Mouse (Mus musculus) intestine, postnatal 0 days (tissue): Measurements from ENCODE around the gene Cdc42se2. TPM values are rescaled to one million over a fixed set of nuclear protein-coding genes. Genes with fewer than 3 reads are reported as not detected.

Experiments
- ATAC-seq: fragments of 200-750 bp; cut with Nextera tagmentation; 2 replicates; pipeline ENCODE4 v1.8.0; 2017; ENCODE audit warnings: mild to moderate bottlenecking, moderate TSS enrichment, moderate library complexity
- H3K27ac ChIP-seq: fragments of 300-500 bp; sonication (generic); 2 replicates; pipeline ENCODE4 v1.5.1; 2014; ENCODE audit warnings: mild to moderate bottlenecking, low read depth, low read length, moderate library complexity
- H3K27me3 ChIP-seq: fragments of 300-500 bp; sonication (generic); replicated peaks from 2 replicates; pipeline ENCODE4 v1.6.1; 2014; ENCODE audit warnings: low read length, mixed read lengths; ENCODE audit not compliant: control insufficient read depth, insufficient read depth
- H3K36me3 ChIP-seq: fragments of 300-500 bp; sonication (generic); 2 replicates; pipeline ENCODE4 v1.6.1; 2014; ENCODE audit warnings: mild to moderate bottlenecking, moderate library complexity; ENCODE audit not compliant: control insufficient read depth, insufficient read depth
- H3K4me1 ChIP-seq: fragments of 300-500 bp; sonication (generic); replicated peaks from 2 replicates; pipeline ENCODE4 v1.6.1; 2014; ENCODE audit warnings: antibody characterized with exemption, low read length, mixed read lengths; ENCODE audit not compliant: control insufficient read depth, insufficient read depth
- H3K4me2 ChIP-seq: fragments of 300-500 bp; sonication (generic); replicated peaks from 2 replicates; pipeline ENCODE4 v1.6.1; 2014; ENCODE audit warnings: low read depth, mild to moderate bottlenecking, moderate library complexity
- H3K4me3 ChIP-seq: fragments of 300-500 bp; sonication (generic); 2 replicates; pipeline ENCODE4 v1.5.1; 2014; ENCODE audit warnings: low read depth, low read length
- H3K9ac ChIP-seq: fragments of 300-500 bp; sonication (generic); 2 replicates; pipeline ENCODE4 v1.6.1; 2014; ENCODE audit warnings: mild to moderate bottlenecking, low read depth, low read length
- H3K9me3 ChIP-seq: fragments of 300-500 bp; sonication (generic); 2 replicates; pipeline ENCODE4 v1.6.1; 2016; ENCODE audit warnings: mixed run types; ENCODE audit not compliant: control insufficient read depth
- CTCF ChIP-seq: sonication (generic); IDR thresholded peaks from 2 replicates; pipeline ENCODE4 v1.5.1; 2016; ENCODE audit warnings: low read depth, mild to moderate bottlenecking, control low read depth, antibody characterized with exemption, moderate library complexity
- WGBS: fragments of 180-500 bp; shearing (Covaris S2); extraction: QIAGEN DNeasy Blood & Tissue Kit; methylation state at CpG from one replicate; pipeline ENCODE4 v1.1.7; 2014; 5-methylcytosine and 5-hydroxymethylcytosine counted together
- polyA plus RNA-seq: library from polyadenylated mRNA; unstranded; fragments of >200 nt; fragmentation: Nextera tagmentation; extraction: Ambion mirVana; gene quantifications from 2 replicates; pipeline ENCODE4 v1.2.1, GENCODE M21; 2015

The Cdc42se2 gene
- polyA plus RNA-seq, 1 experiment from 2014 or later: 58.8 TPM

GRCm38 (mm10) chr11:54786858-54787487 lies 502 bp downstream of the Cdc42se2 start:
- WGBS: under 1% methylated on average over 54 of the region's 54 CpGs
- 0 out of 2 replicates have a peak, but pooled peaks have one; percentile 19 for TF ChIP-seq CTCF

DNA sequence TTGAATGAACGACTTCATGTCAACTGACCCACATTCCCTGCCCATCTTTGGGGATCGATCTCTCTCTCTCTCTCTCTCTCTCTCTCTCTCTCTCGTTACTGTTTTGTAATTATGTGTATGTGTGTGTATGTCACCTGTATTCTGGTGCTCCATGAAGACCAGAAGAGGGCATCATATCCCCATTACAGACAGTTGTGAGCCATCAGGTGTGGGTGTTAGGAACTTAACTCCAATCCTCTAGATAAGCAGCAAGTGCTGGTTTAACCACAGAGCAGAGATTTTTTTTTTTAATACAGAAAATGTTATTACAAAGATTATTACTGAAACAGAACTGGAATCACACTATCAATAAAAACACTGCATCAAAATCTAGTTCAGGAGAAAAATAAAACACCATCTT lies 1.9 kb downstream of the Cdc42se2 start:
- no peaks in the 10 kb centered on the region for H3K27me3 ChIP-seq
- peak; percentile 34 for TF ChIP-seq CTCF
- WGBS: 87% methylated on average over 3 of the region's 3 CpGs
- ATAC-seq: no peak
- H3K27ac ChIP-seq: no peak overlapping the region
- H3K4me3 ChIP-seq: no peak overlapping the region
- no peaks in the 10 kb centered on the region for H3K9me3 ChIP-seq
- H3K36me3 ChIP-seq: no peaks in the 10 kb centered on the region; the same call in 1 of the 2 replicates
- H3K4me1 ChIP-seq: peaks cover 5% of the 10 kb centered on the region; the same call in 1 of the 2 replicates
- no peak overlapping the region for H3K9ac ChIP-seq
- 0 out of 2 replicates have a peak overlapping the region, but pooled peaks have one; percentile 4 for H3K4me2 ChIP-seq

More at GRCm38 (mm10) chr11:54786858-54787487, 502 bp downstream of the Cdc42se2 start:
- H3K27me3 ChIP-seq: no peaks in the 10 kb centered on the region
- H3K4me3 ChIP-seq: peak overlapping the region; percentile 93
- ATAC-seq: peak; percentile 70
- peak overlapping the region; percentile 92 for H3K9ac ChIP-seq
- H3K4me2 ChIP-seq: peak overlapping the region; percentile 83
- peaks cover 5% of the 10 kb centered on the region; the same call in 1 of the 2 replicates for H3K4me1 ChIP-seq
- peak overlapping the region; percentile 99 for H3K27ac ChIP-seq
- no peaks in the 10 kb centered on the region for H3K9me3 ChIP-seq
- no peaks in the 10 kb centered on the region for H3K36me3 ChIP-seq

- 87% methylated on average over 3 of the region's 3 CpGs for WGBS
- no peak for TF ChIP-seq CTCF
- ATAC-seq: no peak
Measured at GRCm38 (mm10) chr11:54784436-54784835, 3.0 kb downstream of the Cdc42se2 start.

GRCm38 (mm10) chr11:54782253-54782652 lies 5.2 kb downstream of the Cdc42se2 start:
- ATAC-seq: no peak
- Histone ChIP-seq H3K9me3 (no peaks in the 10 kb centered on the region), H3K9ac (no peak overlapping the region), H3K4me2 (no peak overlapping the region), H3K27ac (no peak overlapping the region), H3K4me3 (no peak overlapping the region), H3K27me3 (no peaks in the 10 kb centered on the region), H3K36me3 (no peaks in the 10 kb centered on the region; the same call in 1 of the 2 replicates), H3K4me1 (peaks cover 5% of the 10 kb centered on the region; the same call in 1 of the 2 replicates)
- TF ChIP-seq CTCF: no peak
- 80% methylated on average over 6 of the region's 6 CpGs for WGBS

More at GRCm38 (mm10) chr11:54784436-54784835, 3.0 kb downstream of the Cdc42se2 start:
- no peak overlapping the region for H3K27ac ChIP-seq
- H3K4me3 ChIP-seq: no peak overlapping the region
- no peak overlapping the region for H3K9ac ChIP-seq
- no peaks in the 10 kb centered on the region for H3K27me3 ChIP-seq
- peaks cover 5% of the 10 kb centered on the region; the same call in 1 of the 2 replicates for H3K4me1 ChIP-seq
- no peak overlapping the region for H3K4me2 ChIP-seq
- no peaks in the 10 kb centered on the region for H3K9me3 ChIP-seq
- no peaks in the 10 kb centered on the region; the same call in 1 of the 2 replicates for H3K36me3 ChIP-seq

DNA sequence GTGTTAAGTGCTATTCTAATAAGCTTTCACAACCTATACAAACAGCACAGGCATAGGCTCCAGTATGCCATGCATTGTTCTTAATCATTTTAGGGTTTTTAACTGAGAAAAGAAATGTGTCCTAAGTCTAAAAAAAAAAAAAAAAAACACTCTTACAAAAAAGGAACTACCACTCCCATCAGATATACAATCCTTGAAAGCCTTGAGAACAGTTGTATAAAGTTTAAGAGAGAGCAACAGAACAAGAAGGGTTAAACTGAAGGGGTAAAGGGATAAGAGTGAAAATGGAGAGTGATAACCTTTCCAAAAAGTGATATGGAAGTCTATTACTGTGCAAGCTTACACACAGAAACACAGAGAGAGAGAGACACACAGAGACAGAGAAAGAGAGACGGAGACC lies 7.5 kb downstream of the Cdc42se2 start:
- no peaks in the 10 kb centered on the region for H3K27me3 ChIP-seq
- H3K4me3 ChIP-seq: no peak overlapping the region
- no peaks in the 10 kb centered on the region for H3K4me1 ChIP-seq
- no peaks in the 10 kb centered on the region for H3K9me3 ChIP-seq
- ATAC-seq: no peak
- 100% methylated on average over 1 of the region's 1 CpGs for WGBS
- H3K4me2 ChIP-seq: no peak overlapping the region
- no peak overlapping the region for H3K27ac ChIP-seq
- H3K9ac ChIP-seq: no peak overlapping the region
- TF ChIP-seq CTCF: no peak
- no peaks in the 10 kb centered on the region; the same call in 1 of the 2 replicates for H3K36me3 ChIP-seq

DNA sequence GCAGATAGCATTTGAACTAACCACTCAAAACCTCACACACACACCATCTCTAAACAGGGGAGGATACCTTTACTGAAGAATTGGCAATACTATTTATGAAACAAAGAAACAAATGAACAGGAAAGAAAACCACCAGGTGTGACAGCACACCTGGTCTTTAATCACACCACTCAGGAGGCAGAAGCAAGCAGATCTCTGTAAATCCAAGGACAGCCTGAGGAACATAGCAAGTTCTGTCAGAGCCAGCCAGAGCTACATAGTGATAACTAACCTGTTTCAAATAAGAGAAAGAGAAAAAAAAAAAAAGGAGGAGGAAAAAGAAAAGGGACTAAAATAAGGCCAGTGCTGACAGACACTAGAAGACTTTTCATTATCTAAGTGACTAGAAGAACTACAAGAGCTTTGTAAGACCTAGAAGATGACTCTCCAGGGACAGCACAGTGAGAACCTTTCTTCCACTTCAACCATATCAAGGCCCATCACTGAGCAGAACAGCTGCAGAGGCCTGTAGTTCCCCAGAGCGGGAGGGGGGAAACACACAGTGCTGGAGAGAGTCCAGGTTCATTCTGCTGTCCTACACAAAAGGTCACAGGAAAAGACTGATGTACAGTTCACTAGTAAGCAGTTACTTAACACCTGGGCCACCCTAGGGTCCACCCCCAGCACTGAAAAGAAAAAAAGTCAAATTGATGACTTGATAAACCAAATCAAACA lies 9.2 kb downstream of the Cdc42se2 start:
- Histone ChIP-seq H3K4me2 (no peak overlapping the region), H3K27me3 (no peaks in the 10 kb centered on the region), H3K4me3 (no peak overlapping the region), H3K27ac (no peak overlapping the region), H3K4me1 (no peaks in the 10 kb centered on the region), H3K9me3 (no peaks in the 10 kb centered on the region), H3K36me3 (no peaks in the 10 kb centered on the region; the same call in 1 of the 2 replicates), H3K9ac (no peak overlapping the region)
- TF ChIP-seq CTCF: no peak
- WGBS: 17% methylated on average over 1 of the region's 1 CpGs
- no peak for ATAC-seq
